Mouse (Mus musculus) forebrain, embryonic 10.5 days (tissue): ENCODE results near the gene Olfr139. TPM values are rescaled to one million over a fixed set of nuclear protein-coding genes. Genes with fewer than 3 reads are reported as not detected.

Source experiments
- DNase-seq: peaks from one replicate; pipeline ENCODE4 v3.0.0-alpha.2; 2017; ENCODE audit warnings: low spot score; ENCODE audit errors: extremely low spot score
- H3K27ac ChIP-seq: fragments of 300-500 bp; sonication (generic); 2 replicates; pipeline ENCODE4 v1.5.1; 2016; ENCODE audit warnings: mild to moderate bottlenecking
- H3K27me3 ChIP-seq: fragments of 300-500 bp; sonication (generic); 2 replicates; pipeline ENCODE4 v1.6.1; 2016; ENCODE audit warnings: mild to moderate bottlenecking; ENCODE audit not compliant: poor library complexity, severe bottlenecking
- H3K36me3 ChIP-seq: fragments of 300-500 bp; sonication (generic); replicated peaks from 2 replicates; pipeline ENCODE4 v1.6.1; 2016; ENCODE audit warnings: mild to moderate bottlenecking, moderate library complexity
- H3K4me1 ChIP-seq: fragments of 300-500 bp; sonication (generic); 2 replicates; pipeline ENCODE4 v1.6.1; 2016
- H3K4me3 ChIP-seq: fragments of 300-500 bp; sonication (generic); 2 replicates; pipeline ENCODE4 v1.5.1; 2016; ENCODE audit warnings: mild to moderate bottlenecking, moderate library complexity
- H3K9me3 ChIP-seq: fragments of 300-500 bp; sonication (generic); 2 replicates; pipeline ENCODE4 v1.6.1; 2016; ENCODE audit warnings: mild to moderate bottlenecking, moderate library complexity
- WGBS: fragments of 180-500 bp; shearing (Covaris S2); methylation state at CpG from one replicate; pipeline ENCODE4 v1.1.7; 2016; 5-methylcytosine and 5-hydroxymethylcytosine counted together
- polyA plus RNA-seq: library from polyadenylated mRNA; unstranded; fragments of >200 nt; fragmentation: Nextera tagmentation; extraction: Ambion mirVana; gene quantifications from 2 replicates; pipeline ENCODE4 v1.2.1, GENCODE M21; 2016

Olfr139 gene
- not detected in 2 replicates for polyA plus RNA-seq

DNA sequence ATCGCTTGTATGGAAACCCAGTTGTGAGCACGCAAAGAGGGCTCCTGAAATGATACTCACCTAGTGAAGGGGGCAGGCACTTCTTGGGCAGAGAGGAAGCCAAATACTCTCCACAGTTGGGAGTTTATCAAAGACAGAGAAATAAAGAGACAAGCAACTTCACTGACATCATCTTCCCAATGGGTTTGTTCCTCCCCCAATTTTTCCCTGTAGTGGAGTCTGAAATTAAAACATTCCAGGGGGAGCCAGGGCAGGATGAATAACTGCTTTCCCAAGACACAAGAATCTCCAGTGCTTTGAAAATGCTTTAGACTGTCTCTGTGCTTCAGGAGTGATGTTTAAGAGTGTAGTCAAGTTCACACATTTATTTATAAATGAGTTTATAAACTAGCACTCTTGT is at the start of gene Olfr139, which contains the start of gene Olfr399:
TSS of gene Olfr139 (minus strand) at position 101 of the 400 bp plus-strand sequence.
TSS of gene Olfr399 (minus strand) at position 165 of the 400 bp plus-strand sequence.
- Histone ChIP-seq H3K9me3 (peaks cover 76% of the 10 kb centered on the region), H3K27ac (no peak within 1 kb of the TSS), H3K27me3 (no peaks in the 10 kb centered on the region), H3K4me1 (no peaks in the 10 kb centered on the region), H3K36me3 (no peaks in the 10 kb centered on the region), H3K4me3 (no peak within 1 kb of the TSS)
- WGBS = 77% methylated on average over 2 of the region's 2 CpGs
- no peak for DNase-seq

DNA sequence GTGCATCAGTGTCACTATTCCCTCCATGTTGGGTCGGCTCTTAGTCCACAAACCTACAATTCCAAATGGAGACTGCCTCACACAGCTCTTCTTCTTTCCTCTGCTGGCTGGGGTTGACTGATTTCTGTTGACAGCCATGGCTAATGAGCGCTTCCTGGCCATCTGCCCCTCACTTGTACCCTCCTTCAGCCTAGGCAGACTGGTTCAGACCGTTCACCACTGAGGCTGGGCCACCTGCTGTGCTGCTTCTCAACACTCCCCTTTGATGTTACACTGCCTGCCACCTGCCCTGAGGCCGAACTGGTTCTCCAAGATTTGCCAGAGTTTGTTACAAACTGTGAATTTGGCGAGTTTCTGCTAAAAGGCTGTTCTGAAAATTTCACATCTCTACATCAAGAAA is 48.7 kb upstream of the Olfr139 start:
- H3K9me3 ChIP-seq = peaks cover 62% of the 10 kb centered on the region
- H3K27me3 ChIP-seq = no peaks in the 10 kb centered on the region
- DNase-seq = no peak
- 43% methylated on average over 5 of the region's 5 CpGs for WGBS
- no peaks in the 10 kb centered on the region for H3K36me3 ChIP-seq
- H3K4me3 ChIP-seq = no peak overlapping the region
- no peaks in the 10 kb centered on the region for H3K4me1 ChIP-seq
- H3K27ac ChIP-seq = no peak overlapping the region

DNA sequence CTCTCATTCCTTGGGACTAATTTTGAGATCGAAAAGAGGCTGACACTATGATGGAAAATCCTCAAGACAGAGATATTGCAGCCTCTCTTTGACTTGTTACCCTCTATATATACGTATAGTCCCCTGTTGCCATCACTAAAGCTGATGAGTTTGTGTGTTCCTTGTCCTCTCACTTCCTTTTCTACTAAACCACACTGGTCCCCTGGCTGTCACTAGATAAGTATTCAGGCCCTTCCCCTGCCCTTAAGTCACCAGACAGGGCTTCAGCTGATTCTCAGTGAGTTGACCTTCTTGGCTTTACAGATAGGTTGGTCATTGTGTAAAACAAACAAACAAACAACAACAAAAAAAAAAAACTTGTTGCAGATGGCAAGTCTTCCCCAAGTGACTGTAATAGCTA is 45.2 kb upstream of the Olfr139 start:
- WGBS = 67% methylated on average over 2 of the region's 2 CpGs
- Histone ChIP-seq H3K4me3 (no peak overlapping the region), H3K27ac (no peak overlapping the region), H3K36me3 (no peaks in the 10 kb centered on the region), H3K27me3 (no peaks in the 10 kb centered on the region), H3K9me3 (peaks cover 66% of the 10 kb centered on the region), H3K4me1 (no peaks in the 10 kb centered on the region)
- no peak for DNase-seq

DNA sequence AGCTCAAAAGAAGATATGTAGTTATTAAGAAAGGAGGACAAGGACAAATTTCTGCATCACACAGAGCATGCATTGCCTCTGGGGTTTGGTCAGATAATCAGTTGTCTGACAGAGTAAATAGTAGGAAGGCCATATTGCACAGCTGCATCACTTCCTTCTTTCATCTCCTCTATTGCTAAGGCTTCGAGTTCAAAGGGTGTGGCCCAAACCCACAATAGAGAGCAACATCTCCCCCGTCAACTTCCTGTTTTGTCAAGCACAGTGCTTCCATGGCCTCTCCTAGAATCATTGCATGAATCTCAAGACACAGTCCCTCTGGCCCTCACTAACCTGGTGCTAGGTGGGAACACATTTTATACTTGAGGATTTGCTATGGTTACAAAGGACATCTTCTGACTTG is 44.4 kb upstream of the Olfr139 start:
- H3K36me3 ChIP-seq = no peaks in the 10 kb centered on the region
- no peak overlapping the region for H3K27ac ChIP-seq
- peaks cover 68% of the 10 kb centered on the region for H3K9me3 ChIP-seq
- no peaks in the 10 kb centered on the region for H3K27me3 ChIP-seq
- DNase-seq = no peak
- no peaks in the 10 kb centered on the region for H3K4me1 ChIP-seq
- no peak overlapping the region for H3K4me3 ChIP-seq
- 80% methylated on average over 2 of the region's 2 CpGs for WGBS

DNA sequence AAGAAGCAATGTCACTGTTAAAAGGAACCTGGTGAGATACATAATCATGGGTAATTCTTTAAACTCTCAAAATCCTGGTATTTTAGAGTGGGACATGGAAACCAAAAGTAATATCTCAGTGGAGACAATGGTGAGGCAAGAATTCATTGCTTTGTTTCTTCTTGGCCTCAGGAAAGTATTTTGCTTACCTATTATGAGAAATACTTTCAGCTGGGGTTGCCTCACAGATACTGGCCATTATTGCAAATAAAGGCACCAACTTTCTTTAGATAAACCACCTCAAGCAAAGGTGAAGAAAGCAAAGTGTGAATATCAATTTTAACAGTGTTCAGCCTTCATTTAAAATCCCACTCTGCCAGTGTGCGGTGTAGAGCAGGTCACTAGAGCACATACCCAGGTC is 13.3 kb upstream of the Olfr139 start, which contains the start of gene Zfp616:
TSS of gene Zfp616 (plus strand) at position 301 of the 400 bp plus-strand sequence.
- H3K27ac ChIP-seq = no peak within 1 kb of the TSS
- no peaks in the 10 kb centered on the region for H3K36me3 ChIP-seq
- no peak within 1 kb of the TSS for H3K4me3 ChIP-seq
- H3K27me3 ChIP-seq = no peaks in the 10 kb centered on the region
- DNase-seq = no peak
- H3K9me3 ChIP-seq = peaks cover 39% of the 10 kb centered on the region
- H3K4me1 ChIP-seq = no peaks in the 10 kb centered on the region
- WGBS = 94% methylated on average over 1 of the region's 1 CpGs

DNA sequence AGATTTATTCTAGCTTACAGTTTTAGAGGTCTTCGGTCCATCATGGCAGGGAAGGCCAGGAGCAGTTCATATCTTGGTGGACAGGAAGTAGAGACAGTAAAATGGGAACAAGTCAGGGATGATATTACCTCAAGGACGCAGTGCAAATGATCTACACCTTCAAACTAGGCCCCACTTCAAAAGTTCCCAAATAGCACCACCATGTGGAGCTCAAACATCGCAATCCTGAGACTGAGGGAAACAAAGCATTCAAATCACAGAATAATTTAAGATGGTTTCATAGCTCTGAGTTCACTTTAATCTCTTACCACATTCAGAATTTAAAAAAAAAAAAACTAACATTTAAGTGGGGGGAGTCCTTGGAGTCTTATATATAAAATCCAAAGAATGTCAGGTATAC is 5.0 kb downstream of the Olfr139 start:
- Histone ChIP-seq H3K4me1 (no peaks in the 10 kb centered on the region), H3K9me3 (peaks cover 56% of the 10 kb centered on the region), H3K36me3 (no peaks in the 10 kb centered on the region), H3K27ac (no peak overlapping the region), H3K4me3 (no peak overlapping the region), H3K27me3 (no peaks in the 10 kb centered on the region)
- WGBS = 71% methylated on average over 3 of the region's 3 CpGs
- no peak for DNase-seq

Other genes with a start within 250 kb of the Olfr139 start
- gene Olfr392, start 239.5 kb downstream of the Olfr139 start, polyA plus RNA-seq = not detected in 2 replicates
- gene Olfr393, start 205.1 kb downstream of the Olfr139 start, polyA plus RNA-seq = not detected in 2 replicates
- not detected in 2 replicates for gene Olfr394, start 165.8 kb downstream of the Olfr139 start, polyA plus RNA-seq
- not detected in 2 replicates for gene Olfr395, start 147.3 kb downstream of the Olfr139 start, polyA plus RNA-seq
- not detected in 2 replicates for gene Olfr23, start 119.9 kb downstream of the Olfr139 start, polyA plus RNA-seq
- not detected in 2 replicates for gene Olfr397, start 95.7 kb downstream of the Olfr139 start, polyA plus RNA-seq
- not detected in 2 replicates for gene Olfr398, start 66.1 kb downstream of the Olfr139 start, polyA plus RNA-seq
- not detected in 2 replicates for gene Olfr399, start 64 bp upstream of the Olfr139 start, polyA plus RNA-seq
- gene Zfp616, start 13.4 kb upstream of the Olfr139 start, polyA plus RNA-seq = not detected in 2 replicates
- gene Olfr401, start 57.2 kb upstream of the Olfr139 start, polyA plus RNA-seq = not detected in 2 replicates
- not detected in 2 replicates for gene Olfr402, start 97.0 kb upstream of the Olfr139 start, polyA plus RNA-seq
- not detected in 2 replicates for gene Olfr403, start 129.7 kb upstream of the Olfr139 start, polyA plus RNA-seq
- not detected in 2 replicates for gene Olfr43, start 154.8 kb upstream of the Olfr139 start, polyA plus RNA-seq
- gene Olfr406, start 203.3 kb upstream of the Olfr139 start, polyA plus RNA-seq = not detected in 2 replicates
- not detected in 2 replicates for gene Olfr59, start 227.2 kb upstream of the Olfr139 start, polyA plus RNA-seq